Mouse (Mus musculus) bone marrow, adult 2 months (tissue): ENCODE results near the gene Vti1b.

ENCODE experiments used
- CTCF ChIP-seq: fragments of 200-500 bp; IDR thresholded peaks from 2 replicates; pipeline ENCODE4 v1.5.1; 2011; ENCODE audit warnings: low read length, control low read depth; ENCODE audit not compliant: control insufficient read depth, insufficient read depth
- POLR2A ChIP-seq: fragments of 200-500 bp; IDR thresholded peaks from 2 replicates; pipeline ENCODE4 v1.6.1; 2011; ENCODE audit warnings: low read depth, mild to moderate bottlenecking, control low read depth, low read length, borderline replicate concordance; ENCODE audit not compliant: control insufficient read depth

DNA sequence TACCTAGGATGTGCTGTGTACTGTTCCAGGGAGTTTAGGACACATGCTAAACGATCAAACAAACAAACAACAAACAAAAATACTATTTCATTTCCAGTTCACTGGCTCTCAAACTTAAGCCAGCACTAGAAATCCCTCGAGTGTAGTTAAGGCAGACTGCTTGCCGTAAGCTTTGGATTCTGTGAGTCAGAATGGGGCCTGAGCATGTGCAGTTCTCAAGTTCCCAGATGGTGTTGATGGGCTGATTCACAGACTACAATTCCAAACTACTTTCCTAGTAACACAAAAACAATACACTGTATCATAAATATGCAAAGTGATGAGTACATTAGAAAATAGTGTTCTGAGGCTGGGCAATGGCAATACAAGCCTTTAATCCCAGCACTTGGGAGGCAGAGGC is 2.0 kb downstream of the Vti1b start:
- no peak for TF ChIP-seq CTCF
- no peak for TF ChIP-seq POLR2A
